Mouse (Mus musculus) MEL (cell line): ENCODE results near the gene Hmga1. TPM values are rescaled to one million over a fixed set of nuclear protein-coding genes. Genes with fewer than 3 reads are reported as not detected.

Experiments
- DNase-seq: peaks from one replicate; pipeline ENCODE4 v3.0.0; 2011; ENCODE audit warnings: low read depth, low spot score
- H3K27ac ChIP-seq: 2 replicates; pipeline ENCODE4 v1.5.1; 2012; ENCODE audit warnings: low read depth, mild to moderate bottlenecking, control low read depth, low read length, moderate library complexity; ENCODE audit not compliant: control insufficient read depth
- H3K27me3 ChIP-seq, 2 experiments: fragments of 150-350 bp in 1 of 2; sonication (generic) in 1 of 2; 2 replicates each; pipeline ENCODE4 v1.6.1; 2012; ENCODE audit warnings: low read length in 2 of 2, mild to moderate bottlenecking in 2 of 2, improper control_type of control experiment in 1 of 2, moderate library complexity in 1 of 2; ENCODE audit not compliant: insufficient read depth in 2 of 2, control insufficient read depth in 1 of 2
- H3K36me3 ChIP-seq, 2 experiments: 2 replicates each; pipeline ENCODE4 v1.6.1; 2012 to 2014; ENCODE audit warnings: low read length in 2 of 2, improper control_type of control experiment in 1 of 2, inconsistent platforms in 1 of 2, mild to moderate bottlenecking in 1 of 2; ENCODE audit not compliant: insufficient read depth in 2 of 2, control insufficient read depth in 1 of 2
- H3K4me1 ChIP-seq, 2 experiments: fragments of 150-350 bp in 1 of 2; sonication (generic) in 1 of 2; 2 replicates each; pipeline ENCODE4 v1.6.1; 2012; ENCODE audit warnings: low read length in 2 of 2, improper control_type of control experiment in 1 of 2, mild to moderate bottlenecking in 1 of 2; ENCODE audit not compliant: insufficient read depth in 2 of 2, control insufficient read depth in 1 of 2
- H3K4me3 ChIP-seq, 2 experiments: fragments of 150-350 bp in 1 of 2; sonication (generic) in 1 of 2; 2 replicates each; pipeline ENCODE4 v1.5.1; 2012; ENCODE audit warnings: low read depth in 2 of 2, low read length in 2 of 2, mild to moderate bottlenecking in 2 of 2, moderate library complexity in 2 of 2, control low read depth in 1 of 2, improper control_type of control experiment in 1 of 2; ENCODE audit not compliant: control insufficient read depth in 1 of 2, insufficient read depth in 1 of 2
- H3K79me2 ChIP-seq: 2 replicates; pipeline ENCODE4 v1.6.1; 2012; ENCODE audit warnings: mild to moderate bottlenecking, low read length, moderate library complexity; ENCODE audit not compliant: control insufficient read depth, poor library complexity, insufficient read depth
- H3K9ac ChIP-seq: 2 replicates; pipeline ENCODE4 v1.6.1; 2012; ENCODE audit warnings: low read depth, mild to moderate bottlenecking, control low read depth, low read length, moderate library complexity; ENCODE audit not compliant: control insufficient read depth, poor library complexity, severe bottlenecking
- H3K9me3 ChIP-seq: fragments of 150-350 bp; sonication (generic); replicated peaks from 2 replicates; pipeline ENCODE4 v1.6.1; 2012; ENCODE audit warnings: mild to moderate bottlenecking, low read length, improper control_type of control experiment, moderate library complexity; ENCODE audit not compliant: insufficient read depth
- BHLHE40 ChIP-seq: IDR thresholded peaks from 2 replicates; pipeline ENCODE4 v1.6.1; 2012; ENCODE audit warnings: low read depth, mild to moderate bottlenecking, inconsistent platforms, low read length, improper control_type of control experiment, borderline replicate concordance
- CHD1 ChIP-seq: IDR thresholded peaks from 2 replicates; pipeline ENCODE4 v1.6.1; 2012; ENCODE audit warnings: low read depth, mild to moderate bottlenecking, inconsistent platforms, low read length, improper control_type of control experiment
- CTCF ChIP-seq, 3 experiments: IDR thresholded peaks in 2 of 3; conservative IDR thresholded peaks in 1 of 3; 2 replicates each; pipeline ENCODE4 v1.5.1; 2011 to 2012; ENCODE audit warnings: low read length in 3 of 3, low read depth in 2 of 3, mild to moderate bottlenecking in 2 of 3, improper control_type of control experiment in 1 of 3, inconsistent platforms in 1 of 3, mixed read lengths in 1 of 3, moderate library complexity in 1 of 3; ENCODE audit not compliant: control insufficient read depth in 1 of 3, insufficient read depth in 1 of 3, poor library complexity in 1 of 3, severe bottlenecking in 1 of 3
- E2F4 ChIP-seq: IDR thresholded peaks from 2 replicates; pipeline ENCODE4 v1.6.1; 2011; ENCODE audit warnings: low read depth, low read length, improper control_type of control experiment, borderline replicate concordance
- ELF1 ChIP-seq: IDR thresholded peaks from 2 replicates; pipeline ENCODE4 v1.6.1; 2014; ENCODE audit warnings: low read depth, mild to moderate bottlenecking, inconsistent platforms, low read length, improper control_type of control experiment, moderate library complexity
- EP300 ChIP-seq, 2 experiments: IDR thresholded peaks; 2 replicates each; pipeline ENCODE4 v1.6.1; 2011; ENCODE audit warnings: improper control_type of control experiment in 2 of 2, low read length in 2 of 2, low read depth in 1 of 2, mild to moderate bottlenecking in 1 of 2
- ETS1 ChIP-seq: IDR thresholded peaks from 2 replicates; pipeline ENCODE4 v1.6.1; 2012; ENCODE audit warnings: low read depth, mild to moderate bottlenecking, inconsistent platforms, low read length, improper control_type of control experiment, moderate library complexity
- HCFC1 ChIP-seq: IDR thresholded peaks from 2 replicates; pipeline ENCODE4 v1.6.1; 2012; ENCODE audit warnings: low read depth, mild to moderate bottlenecking, inconsistent platforms, low read length, improper control_type of control experiment, moderate library complexity
- JUND ChIP-seq: IDR thresholded peaks from 2 replicates; pipeline ENCODE4 v1.6.1; 2011; ENCODE audit warnings: low read depth, mild to moderate bottlenecking, improper control_type of control experiment, low read length
- KAT2A ChIP-seq: conservative IDR thresholded peaks from 2 replicates; pipeline ENCODE4 v1.6.1; 2012; ENCODE audit warnings: low read depth, low read length, improper control_type of control experiment, inconsistent platforms
- MAFK ChIP-seq: IDR thresholded peaks from 2 replicates; pipeline ENCODE4 v1.6.1; 2011; ENCODE audit warnings: low read depth, mild to moderate bottlenecking, low read length, improper control_type of control experiment, borderline replicate concordance
- MAX ChIP-seq: IDR thresholded peaks from 2 replicates; pipeline ENCODE4 v1.6.1; 2011; ENCODE audit warnings: low read length, improper control_type of control experiment
- NELFE ChIP-seq: IDR thresholded peaks from 2 replicates; pipeline ENCODE4 v1.6.1; 2011; ENCODE audit warnings: low read depth, low read length, improper control_type of control experiment
- NRF1 ChIP-seq: IDR thresholded peaks from 2 replicates; pipeline ENCODE4 v1.6.1; 2014; ENCODE audit warnings: low read depth, mild to moderate bottlenecking, inconsistent platforms, low read length, improper control_type of control experiment, moderate library complexity; ENCODE audit not compliant: poor library complexity, insufficient read depth, severe bottlenecking
- POLR2A ChIP-seq, 2 experiments: IDR thresholded peaks; 2 replicates each; pipeline ENCODE4 v1.6.1; 2011 to 2012; ENCODE audit warnings: low read length in 2 of 2, mild to moderate bottlenecking in 2 of 2, control low read depth in 1 of 2, improper control_type of control experiment in 1 of 2, low read depth in 1 of 2, moderate library complexity in 1 of 2; ENCODE audit not compliant: control insufficient read depth in 1 of 2, insufficient read depth in 1 of 2, poor library complexity in 1 of 2
- POLR2AphosphoS2 ChIP-seq: IDR thresholded peaks from 2 replicates; pipeline ENCODE4 v1.6.1; 2011; ENCODE audit warnings: low read length, improper control_type of control experiment
- RAD21 ChIP-seq: IDR thresholded peaks from 2 replicates; pipeline ENCODE4 v1.6.1; 2011; ENCODE audit warnings: mild to moderate bottlenecking, low read depth, low read length, improper control_type of control experiment
- RCOR1 ChIP-seq: IDR thresholded peaks from 2 replicates; pipeline ENCODE4 v1.6.1; 2012; ENCODE audit warnings: low read depth, mild to moderate bottlenecking, inconsistent platforms, low read length, improper control_type of control experiment
- SIN3A ChIP-seq: IDR thresholded peaks from 2 replicates; pipeline ENCODE4 v1.6.1; 2012; ENCODE audit warnings: low read length, improper control_type of control experiment, inconsistent platforms
- SMC3 ChIP-seq: IDR thresholded peaks from 2 replicates; pipeline ENCODE4 v1.6.1; 2011; ENCODE audit warnings: low read depth, low read length, improper control_type of control experiment
- TAL1 ChIP-seq: IDR thresholded peaks from 2 replicates; pipeline ENCODE4 v1.6.1; 2012; ENCODE audit warnings: mild to moderate bottlenecking, inconsistent platforms, low read length, moderate library complexity, mixed read lengths
- TCF12 ChIP-seq: IDR thresholded peaks from 2 replicates; pipeline ENCODE4 v1.6.1; 2014; ENCODE audit warnings: low read depth, mild to moderate bottlenecking, inconsistent platforms, low read length, improper control_type of control experiment, moderate library complexity
- UBTF ChIP-seq: IDR thresholded peaks from 2 replicates; pipeline ENCODE4 v1.6.1; 2012; ENCODE audit warnings: low read depth, mild to moderate bottlenecking, inconsistent platforms, low read length, improper control_type of control experiment, moderate library complexity, borderline replicate concordance; ENCODE audit not compliant: insufficient read depth
- USF1 ChIP-seq: IDR thresholded peaks from 2 replicates; pipeline ENCODE4 v1.6.1; 2014; ENCODE audit warnings: low read depth, mild to moderate bottlenecking, inconsistent platforms, low read length, improper control_type of control experiment, moderate library complexity
- ZC3H11A ChIP-seq: IDR thresholded peaks from 2 replicates; pipeline ENCODE4 v1.6.1; 2012; ENCODE audit warnings: low read depth, mild to moderate bottlenecking, inconsistent platforms, low read length, improper control_type of control experiment
- ZKSCAN1 ChIP-seq: IDR thresholded peaks from 2 replicates; pipeline ENCODE4 v1.6.1; 2012; ENCODE audit warnings: low read depth, mild to moderate bottlenecking, inconsistent platforms, low read length, improper control_type of control experiment, moderate library complexity
- ZMIZ1 ChIP-seq: IDR thresholded peaks from 2 replicates; pipeline ENCODE4 v1.6.1; 2012; ENCODE audit warnings: low read depth, mild to moderate bottlenecking, inconsistent platforms, low read length, improper control_type of control experiment, moderate library complexity
- ZNF384 ChIP-seq: IDR thresholded peaks from 2 replicates; pipeline ENCODE4 v1.6.1; 2012; ENCODE audit warnings: low read depth, mild to moderate bottlenecking, inconsistent platforms, low read length, improper control_type of control experiment
- polyA plus RNA-seq, 2 experiments: library from polyadenylated mRNA; stranded (reverse) in 1 of 2; unstranded in 1 of 2; fragments of >175 nt in 1 of 2; fragments of >200 nt in 1 of 2; gene quantifications; 2 replicates each; pipeline versions ENCODE4 v1.2.1 to v1.2.4; 2012; ENCODE audit warnings: low replicate concordance in 2 of 2, low read depth in 1 of 2; ENCODE audit not compliant: insufficient read length in 2 of 2, insufficient read depth in 1 of 2, missing spikeins in 1 of 2
- total RNA-seq: library from RNA; depleted of rRNA; stranded (reverse); fragments of 300-350 nt; gene quantifications from 2 replicates; pipeline ENCODE4 v1.2.3, GENCODE M21; 2012

Gene Hmga1
- total and polyA plus RNA-seq, 3 experiments, result 96.0 to 112 TPM; not detected in 1

DNA sequence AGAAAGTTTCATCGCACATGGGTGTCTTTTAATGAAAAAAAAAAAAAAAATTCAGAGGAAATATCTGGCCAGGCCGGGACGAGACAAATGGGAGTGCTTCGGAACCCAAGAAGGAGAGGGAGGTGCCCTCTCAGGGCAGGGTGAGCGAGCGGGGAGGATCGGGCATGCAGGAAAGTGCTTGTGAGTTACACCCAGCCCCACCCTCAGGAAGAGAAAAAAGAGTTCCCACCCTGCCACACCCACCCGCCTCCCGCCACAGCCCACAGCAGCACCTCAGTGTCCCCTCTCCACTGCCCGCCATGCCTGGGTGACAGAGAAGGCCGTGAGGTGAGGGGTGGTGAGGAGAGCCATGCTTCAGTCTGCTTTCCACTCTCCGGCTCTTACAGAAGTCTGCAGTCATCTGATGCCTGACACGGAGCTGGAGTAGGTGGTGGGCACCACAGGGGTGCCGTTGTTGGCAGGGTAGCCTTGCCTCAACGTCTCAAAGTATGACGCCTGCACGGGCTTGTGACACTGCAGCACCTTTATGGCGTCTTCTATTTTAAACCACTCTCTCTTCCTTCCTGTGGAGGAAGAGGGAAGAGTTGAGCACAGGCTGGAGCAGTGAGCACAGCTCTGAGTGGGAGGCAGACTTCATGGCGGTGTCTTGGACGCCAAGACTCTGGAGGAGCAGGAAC is 24.2 kb downstream of the Hmga1 start:
- Histone ChIP-seq H3K36me3 (peaks cover 7 to 14% of the 10 kb centered on the region in 2 experiments), H3K27ac (no peak overlapping the region)
- TF ChIP-seq ELF1 (no peak), CHD1 (no peak), POLR2AphosphoS2 (no peak), RCOR1 (no peak), ZNF384 (no peak), BHLHE40 (no peak), RAD21 (no peak)

DNA sequence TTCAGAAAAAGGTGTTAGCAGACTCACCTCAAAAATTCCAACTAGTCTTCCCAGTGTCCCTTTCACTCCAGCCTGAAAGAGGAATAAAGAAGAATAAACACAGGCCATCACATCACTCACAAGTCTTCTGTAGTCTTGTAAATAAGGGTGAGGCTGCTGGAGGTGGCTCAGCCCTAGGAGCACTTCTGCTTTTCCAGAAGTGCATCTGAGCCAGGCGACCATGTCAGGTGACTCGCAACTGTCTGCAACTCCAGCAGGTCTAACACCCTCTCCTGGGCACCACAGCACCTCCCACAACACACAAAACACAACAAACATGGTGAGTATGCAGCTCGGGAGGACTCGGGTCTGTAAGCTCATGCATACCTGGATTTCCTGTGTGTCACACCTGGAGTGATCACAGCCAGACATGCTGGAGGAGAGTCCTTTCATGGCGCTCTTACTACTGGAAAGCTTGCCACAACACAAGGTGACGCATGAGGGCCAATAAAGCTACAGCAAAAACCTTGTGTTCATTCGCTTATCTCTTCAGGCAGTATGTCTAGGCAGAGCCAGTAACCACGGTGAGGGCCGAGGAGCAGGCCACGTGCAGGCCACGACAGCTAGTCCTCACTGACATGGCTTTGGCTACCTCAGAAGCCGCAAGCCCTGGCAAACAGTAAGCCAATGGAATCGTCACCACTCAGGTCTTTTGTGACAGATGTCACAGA is 27.0 kb downstream of the Hmga1 start:
- no peaks in the 10 kb centered on the region for H3K9me3 ChIP-seq
- peaks cover 2% of the 10 kb centered on the region; the same call in 1 of the 2 replicates for H3K79me2 ChIP-seq
- H3K9ac ChIP-seq, result no peak overlapping the region; the same call in none of the 2 replicates
- no peak overlapping the region for H3K4me3 ChIP-seq
- H3K4me1 ChIP-seq, result peaks cover 16 to 19% of the 10 kb centered on the region in 2 experiments
- DNase-seq, result peak; percentile 86
- no peaks in the 10 kb centered on the region for H3K27me3 ChIP-seq
- H3K27ac ChIP-seq, result peak overlapping the region; percentile 86
- H3K36me3 ChIP-seq, result peaks cover 7 to 22% of the 10 kb centered on the region in 2 experiments
- TF ChIP-seq NELFE (no peak), EP300 (IDR thresholded peaks at IDR 0.05; ENCODE audit: low read depth in 1 of 2, low read length in 2 of 2) (peak in 1 of 2 experiments; percentile 11; a peak in 3 of 4 replicates), HCFC1 (no peak), ZC3H11A (no peak), ELF1 (0 out of 2 replicates have a peak, but pooled peaks have one; percentile 9), SIN3A (peak; percentile 53; the same call in 1 of the 2 replicates), MAFK (no peak), KAT2A (no peak), MAX (peak; percentile 85), UBTF (no peak), CTCF (IDR thresholded peaks at IDR 0.05 in 2 of 3, conservative IDR thresholded peaks at IDR 0.05 in 1 of 3; ENCODE audit: control insufficient read depth in 1 of 3, insufficient read depth in 1 of 3, low read depth in 2 of 3, low read length in 3 of 3, poor library complexity in 1 of 3, severe bottlenecking in 1 of 3) (no peak), JUND (no peak), ZKSCAN1 (no peak; the same call in 1 of the 2 replicates), POLR2AphosphoS2 (no peak), BHLHE40 (peak; percentile 72; the same call in 1 of the 2 replicates), TCF12 (no peak), ZMIZ1 (no peak), SMC3 (no peak), USF1 (peak; percentile 83), ZNF384 (no peak), NRF1 (0 out of 2 replicates have a peak, but pooled peaks have one; percentile 9), E2F4 (no peak), RAD21 (no peak), POLR2A (IDR thresholded peaks at IDR 0.05; ENCODE audit: control insufficient read depth in 1 of 2, insufficient read depth in 1 of 2, low read depth in 1 of 2, low read length in 2 of 2, poor library complexity in 1 of 2) (no peak), TAL1 (peak; percentile 68), ETS1 (peak; percentile 36), CHD1 (no peak)

More for the DNA sequence above, 24.2 kb downstream of the Hmga1 start:
- no peak for DNase-seq
- Histone ChIP-seq H3K27me3 (no peaks in the 10 kb centered on the region), H3K9ac (no peak overlapping the region), H3K9me3 (no peaks in the 10 kb centered on the region), H3K4me3 (no peak overlapping the region), H3K4me1 (peaks cover 10 to 12% of the 10 kb centered on the region in 2 experiments), H3K79me2 (peaks cover 2% of the 10 kb centered on the region; the same call in 1 of the 2 replicates)
